Mouse (Mus musculus): ENCODE measurements around the gene Hist1h2bh.
A peak's percentile ranks its signal among the peaks of the same experiment; 100 is the strongest.
"Not testable (repeated sequence)": the region's sequence is repeated elsewhere in the genome, so short reads cannot be mapped to it uniquely, and the experiment has no call there.

The Hist1h2bh gene

DNA sequence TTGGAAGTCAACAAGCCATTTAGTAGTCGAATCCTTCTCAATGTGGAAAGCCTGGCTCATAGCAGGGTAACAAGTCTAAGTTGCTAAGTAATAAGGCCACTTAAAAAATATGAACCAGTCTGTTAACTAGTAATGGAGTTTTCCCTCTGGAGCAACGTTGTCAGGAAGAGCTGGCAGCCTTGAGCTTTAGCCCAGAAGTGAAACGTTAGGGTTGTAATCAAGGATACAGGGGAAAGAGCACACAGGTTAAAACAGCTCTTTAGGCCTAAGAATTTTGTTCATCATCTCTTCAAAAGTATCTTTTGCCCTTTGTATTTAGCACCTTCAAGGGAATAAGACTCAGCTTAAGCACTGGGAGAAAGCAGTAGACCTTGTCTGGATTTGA is 7.6 kb upstream of the Hist1h2bh start:
- DNase-seq: no peak

- DNase-seq: no peak
Observed at GRCm38 (mm10) chr13:23546694-23547093, 3.5 kb upstream of the Hist1h2bh start.

DNA sequence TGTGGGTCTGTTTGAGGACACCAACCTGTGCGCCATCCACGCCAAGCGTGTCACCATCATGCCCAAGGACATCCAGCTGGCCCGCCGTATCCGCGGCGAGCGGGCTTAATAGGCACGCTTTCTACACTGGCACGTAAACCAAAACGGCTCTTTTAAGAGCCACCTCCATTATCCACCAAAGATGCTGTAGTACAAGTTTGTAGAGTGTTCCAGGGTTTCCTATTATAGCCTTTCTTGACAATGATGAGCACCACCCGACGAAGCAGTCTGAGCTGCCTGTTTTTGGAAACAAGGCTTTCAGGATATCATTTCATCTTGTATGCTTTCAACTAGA is 1.6 kb upstream of the Hist1h2bh start:
- not testable (repeated sequence) for DNase-seq

DNA sequence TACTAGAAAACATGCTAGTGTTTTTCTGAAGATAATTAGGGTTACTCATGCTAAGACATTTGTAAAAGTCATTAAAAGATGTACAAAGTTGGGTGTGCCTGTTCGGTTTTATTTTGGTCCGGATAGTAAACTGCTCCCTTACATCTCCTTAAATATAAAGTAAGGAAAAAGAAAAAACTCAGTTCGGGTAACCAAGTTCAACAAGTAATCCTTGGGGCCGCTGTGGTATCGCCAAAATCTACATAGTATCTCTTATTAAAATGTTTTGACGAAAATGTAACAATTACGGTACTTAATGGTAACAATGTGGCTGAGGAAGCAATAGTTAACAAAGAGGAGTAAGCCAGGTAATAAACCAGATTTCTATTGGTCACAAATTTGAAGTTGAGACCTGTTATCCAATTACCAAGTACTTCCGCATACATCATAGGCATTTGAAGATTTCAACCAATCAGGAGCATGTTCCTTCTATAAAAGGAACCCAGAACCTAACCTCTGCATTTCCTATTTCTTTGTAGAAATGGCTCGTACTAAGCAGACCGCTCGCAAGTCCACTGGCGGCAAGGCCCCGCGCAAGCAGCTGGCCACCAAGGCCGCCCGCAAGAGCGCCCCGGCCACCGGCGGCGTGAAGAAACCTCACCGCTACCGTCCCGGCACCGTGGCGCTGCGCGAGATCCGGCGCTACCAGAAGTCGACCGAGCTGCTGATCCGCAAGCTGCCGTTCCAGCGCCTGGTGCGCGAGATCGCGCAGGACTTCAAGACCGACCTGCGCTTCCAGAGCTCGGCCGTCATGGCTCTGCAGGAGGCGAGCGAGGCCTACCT is 984 bp upstream of the Hist1h2bh start, which contains the start of gene Hist1h3f:
Gene Hist1h3f, plus strand, starts transcription at position 88 of the 822 bp plus-strand sequence.
- peak; percentile 73 for DNase-seq

DNA sequence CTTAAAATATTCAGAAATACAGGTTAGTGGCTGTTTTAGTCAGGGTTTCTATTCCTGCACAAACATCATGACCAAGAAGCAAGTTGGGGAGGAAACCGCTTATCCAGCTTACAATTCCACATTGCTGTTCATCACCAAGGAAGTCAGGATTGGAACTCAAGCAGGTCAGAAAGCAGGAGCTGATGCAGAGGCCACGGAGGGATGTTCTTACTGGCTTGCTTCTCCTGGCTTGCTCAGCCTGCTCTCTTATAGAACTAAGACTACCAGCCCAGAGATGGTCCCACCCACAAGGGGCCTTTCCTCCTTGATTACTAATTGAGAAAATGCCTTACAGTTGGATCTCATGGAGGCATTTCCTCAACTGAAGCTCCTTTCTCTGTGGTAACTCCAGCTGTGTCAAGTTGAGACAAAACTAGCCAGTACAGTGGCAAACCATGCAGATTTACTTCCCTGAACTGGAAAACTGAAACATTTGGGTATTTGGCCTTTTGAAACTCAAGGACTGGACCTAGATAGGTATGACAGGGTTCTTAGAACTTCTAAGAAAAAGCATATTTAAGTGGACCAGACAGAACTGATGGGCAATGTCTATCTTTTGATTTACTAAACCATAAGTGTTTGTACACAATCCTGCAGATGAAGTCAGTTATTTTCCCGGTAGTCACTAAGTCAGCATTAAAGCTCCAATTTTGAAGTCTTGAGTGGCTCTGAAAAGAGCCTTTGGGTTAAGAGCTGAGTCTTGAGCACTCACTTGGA is 789 bp downstream of the Hist1h2bh start:
- not testable (repeated sequence) for DNase-seq

GRCm38 (mm10) chr13:23541497-23541896 is 1.7 kb downstream of the Hist1h2bh start:
- no peak for DNase-seq

GRCm38 (mm10) chr13:23539821-23540220 is 3.4 kb downstream of the Hist1h2bh start:
- DNase-seq: not testable (repeated sequence)

DNA sequence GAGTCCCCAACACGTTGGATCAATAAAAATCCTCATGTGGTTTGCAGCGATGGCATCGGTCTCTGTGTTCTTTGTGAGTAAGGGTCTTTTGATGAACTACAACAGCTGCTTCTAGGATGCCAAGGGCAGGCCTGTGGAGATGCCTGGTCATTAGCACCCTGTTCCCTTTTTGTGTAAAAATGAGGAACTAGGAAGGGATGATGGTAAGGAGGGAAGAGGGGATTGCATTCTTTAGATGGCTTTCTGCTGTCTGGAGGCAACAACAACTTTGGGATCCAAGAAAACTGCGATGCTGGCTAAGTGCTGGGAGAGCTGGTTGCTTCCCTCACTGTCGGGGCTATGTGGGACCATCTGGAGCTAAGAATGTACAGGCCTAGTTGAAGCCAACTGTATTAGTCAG is 4.9 kb downstream of the Hist1h2bh start:
- DNase-seq: no peak

DNA sequence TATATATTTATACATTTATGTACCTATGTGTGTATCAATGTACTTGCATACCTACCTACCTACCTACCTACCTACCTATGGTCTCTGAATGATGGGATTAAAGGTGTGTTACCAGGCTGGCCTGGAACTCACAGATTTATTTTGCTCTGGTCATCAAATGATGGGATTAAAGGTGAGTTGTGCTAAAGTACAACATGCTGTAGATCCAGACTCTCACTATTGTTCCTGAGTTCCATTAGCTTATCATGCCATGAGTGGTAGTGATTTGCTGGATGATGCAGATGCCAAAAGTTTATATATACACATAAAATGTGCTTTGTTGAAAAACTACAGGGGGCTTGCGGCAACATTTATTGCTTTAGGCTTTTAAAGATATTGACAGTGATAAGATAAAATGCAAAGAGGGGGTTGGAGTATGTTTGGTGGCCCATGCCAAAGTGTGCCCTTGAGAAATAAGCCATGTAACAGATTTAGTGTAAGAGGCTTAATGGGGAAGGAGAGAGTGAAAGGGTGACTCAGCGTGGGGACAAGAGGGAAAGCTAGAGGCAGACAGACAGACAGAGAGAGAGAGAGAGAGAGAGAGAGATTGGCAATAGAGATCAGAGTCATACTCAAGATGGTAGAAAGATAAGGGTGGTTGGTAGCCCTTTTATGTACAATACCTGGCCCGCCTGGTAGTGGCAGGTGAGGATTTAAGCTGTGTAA is 6.0 kb downstream of the Hist1h2bh start:
- no peak for DNase-seq

DNA sequence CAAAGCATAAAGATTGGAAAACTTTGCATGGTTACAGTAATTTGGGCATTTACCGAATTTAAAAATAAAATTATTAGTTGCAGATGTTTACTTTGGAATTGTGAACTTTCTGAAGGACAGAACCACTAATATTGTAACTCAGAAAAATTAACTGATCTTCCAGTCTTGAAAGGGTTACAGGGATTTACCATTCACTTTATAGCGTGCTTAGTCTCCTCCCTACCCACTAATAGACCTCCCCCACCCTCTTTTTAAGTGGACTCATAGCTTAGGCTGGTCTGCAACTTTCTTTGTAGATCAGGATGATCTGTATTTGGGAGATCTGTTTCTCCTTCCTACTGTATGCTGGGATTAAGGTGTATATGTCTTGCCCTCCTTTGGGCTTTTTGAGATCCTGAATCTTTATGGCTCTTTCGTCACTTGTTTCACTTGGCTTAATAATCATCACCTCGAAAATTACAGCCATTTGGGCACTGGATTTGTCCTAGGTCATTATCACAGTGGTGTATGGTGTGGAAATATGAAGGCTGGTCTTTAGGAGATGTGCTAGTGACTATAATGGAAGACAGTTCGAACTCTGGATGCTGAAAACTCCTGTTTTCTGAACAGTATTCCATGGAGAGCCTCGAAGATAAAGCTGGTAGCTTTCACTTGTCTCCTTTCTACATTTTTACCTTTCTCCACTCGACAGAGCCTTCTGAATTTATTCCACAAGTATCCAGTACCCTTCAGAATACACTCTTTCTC is 6.9 kb downstream of the Hist1h2bh start:
- no peak for DNase-seq

- peak; percentile 91 for DNase-seq
Observed at GRCm38 (mm10) chr13:23535137-23536075, 7.8 kb downstream of the Hist1h2bh start, which contains the start of gene Hist1h3g. Gene Hist1h3g, plus strand, starts transcription at chr13:23535422.

DNA sequence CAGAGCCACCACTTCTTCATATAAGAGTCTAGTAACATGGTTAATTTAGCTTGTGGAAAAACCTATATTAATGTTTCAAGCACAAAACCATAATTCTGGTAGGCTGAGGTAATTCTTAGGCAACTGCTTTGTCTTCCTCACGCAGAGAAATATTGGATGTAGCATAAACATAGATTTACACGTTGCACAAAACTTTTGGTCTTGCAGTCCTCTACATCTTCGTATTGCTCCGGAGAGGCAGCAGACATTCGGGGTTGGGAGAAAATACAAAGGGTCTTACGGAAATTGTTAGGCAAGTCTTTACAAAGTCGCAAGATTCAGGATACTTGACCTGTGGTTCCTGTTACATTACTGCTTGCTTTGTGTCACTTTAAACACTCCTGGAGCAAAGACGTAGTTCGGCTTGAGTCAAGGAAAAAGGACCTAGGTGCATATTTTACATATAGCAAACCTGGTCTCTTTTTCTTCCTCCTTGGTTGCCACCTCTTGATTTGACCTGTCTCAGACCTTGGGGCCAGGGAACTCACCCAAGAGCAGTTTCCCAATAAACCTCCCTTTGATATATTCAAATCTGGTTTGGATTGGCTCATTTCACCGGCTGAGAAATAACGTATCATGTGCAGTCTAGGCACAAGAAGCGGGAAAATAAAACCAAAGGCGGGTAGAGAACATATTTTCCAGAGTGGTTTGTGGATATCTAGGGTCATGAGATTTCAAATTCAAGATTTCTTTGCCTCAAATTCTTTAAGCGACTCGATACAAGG is 8.6 kb downstream of the Hist1h2bh start:
- DNase-seq: peak; percentile 20

DNA sequence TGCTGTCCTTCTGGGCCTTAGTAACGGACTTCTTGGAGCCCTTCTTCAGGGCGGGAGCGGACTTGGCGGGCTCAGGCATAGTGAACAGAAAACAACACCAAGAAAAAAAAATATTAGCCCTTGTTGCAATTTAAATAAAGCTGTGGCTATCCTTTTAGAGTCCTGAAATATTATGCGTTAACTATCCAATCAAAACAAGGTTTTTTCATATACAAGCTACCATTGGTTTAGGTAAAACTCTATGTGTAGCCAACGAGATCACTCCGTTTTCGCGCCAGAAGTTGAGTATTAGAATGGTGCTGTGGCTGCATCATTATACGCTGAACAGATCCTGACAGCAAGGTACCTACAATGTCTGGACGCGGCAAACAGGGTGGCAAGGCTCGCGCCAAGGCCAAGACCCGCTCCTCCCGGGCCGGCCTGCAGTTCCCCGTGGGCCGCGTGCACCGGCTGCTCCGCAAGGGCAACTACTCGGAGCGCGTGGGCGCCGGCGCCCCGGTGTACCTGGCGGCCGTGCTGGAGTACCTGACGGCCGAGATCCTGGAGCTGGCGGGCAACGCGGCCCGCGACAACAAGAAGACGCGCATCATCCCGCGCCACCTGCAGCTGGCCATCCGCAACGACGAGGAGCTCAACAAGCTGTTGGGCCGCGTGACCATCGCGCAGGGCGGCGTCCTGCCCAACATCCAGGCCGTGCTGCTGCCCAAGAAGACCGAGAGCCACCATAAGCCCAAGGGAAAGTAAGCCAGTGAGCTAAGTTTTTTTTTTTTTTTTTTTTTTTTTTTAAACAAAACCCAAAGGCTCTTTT is 9.4 kb downstream of the Hist1h2bh start, which contains the start of gene Hist1h2af:
Gene Hist1h2af, plus strand, starts transcription at position 347 of the 808 bp plus-strand sequence.
- peak; percentile 80 for DNase-seq

DNA sequence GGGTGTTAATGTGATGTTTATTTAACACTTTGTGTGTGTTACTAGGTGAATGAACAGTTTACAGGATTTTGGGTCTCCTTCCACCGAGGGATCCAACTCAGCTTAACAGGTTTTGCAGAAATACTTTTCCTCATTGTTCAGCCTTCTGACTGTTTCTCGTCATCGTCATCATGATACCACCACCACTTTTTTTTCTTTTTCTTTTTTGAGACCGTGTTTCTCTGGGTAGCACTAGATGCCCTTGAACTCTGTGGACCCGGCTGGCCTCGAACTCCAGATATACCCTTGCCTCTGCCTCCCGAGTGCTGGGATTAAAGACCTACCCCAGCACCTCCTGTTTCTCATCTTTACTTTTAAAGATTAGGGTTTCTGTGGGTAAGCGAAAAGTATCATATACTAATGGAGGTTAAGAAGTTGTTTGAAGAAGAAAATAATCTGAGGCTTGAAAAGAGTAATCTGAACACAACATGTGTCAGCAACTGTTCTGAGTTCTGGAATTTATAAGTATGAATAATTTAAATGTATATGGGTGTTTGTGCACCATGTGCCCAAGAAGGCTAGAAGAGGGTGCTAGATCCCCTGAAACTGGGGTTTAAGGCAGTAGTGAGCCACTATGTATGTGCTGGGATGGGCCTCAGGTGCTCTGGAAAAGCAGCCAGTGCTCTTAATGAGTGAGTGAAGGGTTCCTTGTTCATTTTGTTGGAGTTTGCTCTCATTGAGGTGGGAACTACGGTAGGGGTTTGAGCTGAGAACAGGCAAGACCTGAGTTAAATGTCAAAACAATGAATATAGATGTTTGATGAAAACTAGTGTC is 10.7 kb downstream of the Hist1h2bh start:
- DNase-seq: no peak

DNA sequence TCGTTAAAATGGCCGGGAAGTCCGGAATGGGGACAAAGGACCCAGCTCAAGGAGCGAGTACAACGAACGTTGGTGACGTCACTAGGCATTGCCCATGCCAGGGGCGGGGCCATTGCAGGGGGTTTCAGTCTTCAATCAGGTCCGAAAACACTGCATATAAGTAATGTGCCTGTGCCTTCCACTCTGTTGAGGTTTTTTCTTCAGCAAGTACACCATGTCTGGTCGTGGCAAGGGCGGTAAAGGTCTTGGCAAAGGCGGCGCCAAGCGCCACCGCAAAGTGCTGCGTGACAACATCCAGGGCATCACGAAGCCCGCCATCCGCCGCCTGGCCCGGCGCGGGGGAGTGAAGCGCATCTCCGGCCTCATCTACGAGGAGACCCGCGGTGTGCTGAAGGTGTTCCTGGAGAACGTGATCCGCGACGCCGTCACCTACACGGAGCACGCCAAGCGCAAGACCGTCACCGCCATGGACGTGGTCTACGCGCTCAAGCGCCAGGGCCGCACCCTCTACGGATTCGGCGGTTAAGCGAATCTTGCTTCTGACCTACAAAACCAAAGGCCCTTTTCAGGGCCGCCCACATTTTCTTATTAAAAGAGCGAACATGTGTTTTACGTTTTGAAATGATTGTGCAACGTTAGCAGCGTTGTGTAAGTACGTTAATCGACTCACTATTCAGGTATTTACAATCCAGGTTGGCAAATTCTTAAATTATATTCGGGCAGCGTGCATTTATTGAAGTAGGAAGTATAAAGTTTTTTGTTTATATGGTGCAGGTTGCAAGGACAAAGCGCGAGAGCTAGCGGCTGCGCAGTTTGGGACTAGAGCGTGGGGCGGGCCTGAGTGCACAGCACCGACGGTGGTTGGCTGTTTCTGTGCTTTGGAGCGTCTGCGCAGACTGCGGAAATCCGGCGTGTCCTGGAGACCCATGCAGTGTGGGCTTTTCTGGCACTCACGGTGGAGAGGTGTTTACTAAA is 12.0 kb downstream of the Hist1h2bh start, which contains the start of gene Hist1h4h:
Gene Hist1h4h, plus strand, starts transcription at position 150 of the 975 bp plus-strand sequence.
- peak; percentile 97 for DNase-seq

DNA sequence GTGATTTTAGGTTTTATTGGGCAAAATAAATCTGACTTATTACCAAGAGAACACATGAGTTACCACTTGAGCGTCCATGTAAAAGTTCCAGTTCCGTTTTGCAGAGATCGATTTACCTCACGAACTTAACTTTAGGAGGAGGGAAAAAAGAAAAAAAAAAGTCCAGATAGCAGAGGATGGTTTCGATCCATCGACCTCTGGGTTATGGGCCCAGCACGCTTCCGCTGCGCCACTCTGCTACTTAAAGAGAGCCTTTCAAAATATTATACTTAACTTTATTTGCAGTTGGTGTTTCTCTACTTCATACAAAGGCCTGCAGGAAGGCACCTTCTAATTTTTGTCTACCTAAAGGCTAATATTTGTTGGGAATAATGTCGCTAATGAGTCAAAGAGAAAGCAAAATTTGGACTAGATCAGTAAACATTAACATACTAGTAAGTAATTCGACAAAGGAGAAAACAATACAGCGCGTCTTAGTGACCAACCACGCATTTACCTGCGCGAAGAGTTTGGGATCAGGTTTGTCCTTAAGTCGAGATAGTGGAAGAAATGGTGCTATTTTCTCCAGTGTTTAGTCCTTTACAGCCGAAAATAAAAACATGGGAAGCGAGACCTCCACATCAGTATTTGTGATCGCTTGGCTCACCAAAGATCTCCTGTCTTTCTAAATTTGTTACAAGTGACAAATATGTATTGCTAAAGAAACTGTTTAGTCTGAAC is 12.9 kb downstream of the Hist1h2bh start:
- peak; percentile 73 for DNase-seq
